Mouse (Mus musculus): ENCODE results near the gene Sema4a.

DNA sequence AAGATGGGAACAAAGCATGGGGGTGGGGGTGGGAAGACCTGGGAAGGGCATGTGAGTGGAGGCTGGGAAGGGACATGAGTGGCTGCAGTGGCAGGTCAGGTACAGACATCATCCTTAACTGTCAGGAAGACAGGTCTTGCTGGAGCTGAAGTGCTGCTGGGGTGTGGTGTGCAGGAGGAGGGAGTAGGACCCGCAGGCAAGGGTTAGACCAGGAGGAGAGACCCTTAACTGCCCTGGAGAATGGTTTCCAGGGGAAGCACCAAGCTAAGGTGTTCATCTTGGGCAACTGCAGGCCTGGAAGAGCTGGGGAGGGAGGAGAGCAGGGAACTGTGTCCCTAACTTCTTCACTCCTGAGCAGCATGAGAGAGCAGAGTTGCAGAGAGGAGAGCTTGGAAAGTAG is 26.4 kb upstream of the Sema4a start:
- TF ChIP-seq POLR2A (IDR thresholded peaks at IDR 0.05; ENCODE audit: borderline replicate concordance, extremely low read depth, insufficient read depth, insufficient read length, poor library complexity, severe bottlenecking) = no peak
- TF ChIP-seq CTCF (IDR thresholded peaks at IDR 0.05; ENCODE audit: borderline replicate concordance, extremely low read depth, insufficient read depth, insufficient read length) = no peak
